Mouse (Mus musculus) olfactory bulb, adult 2 months (tissue): ENCODE measurements around the gene Gm13272.
"Not testable (repeated sequence)": the region's sequence is repeated elsewhere in the genome, so short reads cannot be mapped to it uniquely, and the experiment has no call there.

Experiments used
- CTCF ChIP-seq: fragments of 200-500 bp; IDR thresholded peaks from 2 replicates; pipeline ENCODE4 v1.5.1; 2012; ENCODE audit warnings: low read depth, mild to moderate bottlenecking, low read length, moderate library complexity; ENCODE audit not compliant: insufficient read depth
- POLR2A ChIP-seq: fragments of 200-500 bp; IDR thresholded peaks from 2 replicates; pipeline ENCODE4 v1.6.1; 2012; ENCODE audit warnings: mild to moderate bottlenecking, low read depth, low read length, moderate library complexity; ENCODE audit not compliant: insufficient read depth

DNA sequence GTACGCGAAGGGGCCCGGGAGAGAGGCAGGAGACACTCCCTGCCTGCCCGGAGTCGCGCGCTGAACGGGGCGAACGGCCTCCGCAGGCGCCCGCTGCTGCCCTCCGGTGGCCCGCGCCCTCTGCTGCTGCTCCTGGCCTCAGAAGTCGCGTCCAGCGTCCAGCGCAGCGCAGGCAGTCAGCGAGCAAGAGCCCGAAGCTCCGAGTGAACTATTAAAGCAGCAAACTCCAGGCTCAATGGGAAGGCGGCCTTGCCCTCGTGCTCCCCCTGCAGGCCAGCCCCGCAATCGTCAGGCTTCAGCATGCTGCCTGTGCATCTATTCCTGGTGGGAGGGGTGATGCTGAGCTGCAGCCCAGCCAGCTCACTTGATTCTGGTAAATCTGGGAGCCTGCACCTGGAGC lies 11.6 kb downstream of the Gm13272 start, which contains the start of gene Gm13278:
- not testable (repeated sequence) for TF ChIP-seq POLR2A, CTCF
